Mouse (Mus musculus): Measurements from ENCODE around the gene Xpo6. TPM values are rescaled to one million over a fixed set of nuclear protein-coding genes. Genes with fewer than 3 reads are reported as not detected.

Xpo6 gene
- polyA plus RNA-seq, 3 experiments from 2014 or later = 66.7 to 148 (median 128) TPM

GRCm38 (mm10) chr7:126075058-126075457 is 125.2 kb downstream of the Xpo6 start:
- no peak for ATAC-seq

GRCm38 (mm10) chr7:126070321-126070720 is 130.0 kb downstream of the Xpo6 start:
- no peak for ATAC-seq

- no peak for ATAC-seq
Observed at GRCm38 (mm10) chr7:126066777-126067176, 133.5 kb downstream of the Xpo6 start.

- ATAC-seq = no peak
Observed at GRCm38 (mm10) chr7:126065243-126065876, 134.9 kb downstream of the Xpo6 start.

- no peak for ATAC-seq
Observed at GRCm38 (mm10) chr7:126062228-126062627, 138.1 kb downstream of the Xpo6 start.

GRCm38 (mm10) chr7:126058918-126059317 is 141.4 kb downstream of the Xpo6 start:
- no peak for ATAC-seq

GRCm38 (mm10) chr7:126057332-126057914 is 142.9 kb downstream of the Xpo6 start:
- ATAC-seq = no peak

- ATAC-seq = no peak
Observed at GRCm38 (mm10) chr7:126054574-126054973, 145.7 kb downstream of the Xpo6 start.

GRCm38 (mm10) chr7:126053618-126054017 is 146.7 kb downstream of the Xpo6 start:
- no peak for ATAC-seq

- no peak for ATAC-seq
Observed at GRCm38 (mm10) chr7:126051910-126052309, 148.4 kb downstream of the Xpo6 start.

Other genes with a start within 250 kb of the Xpo6 start
- not detected for gene Gsg1l, start 118.1 kb downstream of the Xpo6 start, polyA plus RNA-seq (2017; shearing (Covaris generic))
- gene Sbk1, start 72.1 kb upstream of the Xpo6 start, polyA plus RNA-seq (2017; shearing (Covaris generic)) = 1 to 10 TPM; 2.1 to 4.2 (median 2.6) TPM
- 1,000 to 10,000 TPM in 1 of 3 experiments, 100 to 1,000 TPM in 2; 875 to 1,118 (median 889) TPM for gene Lat, start 169.1 kb upstream of the Xpo6 start, polyA plus RNA-seq (2017; shearing (Covaris generic))
- gene Spns1, start 176.9 kb upstream of the Xpo6 start, polyA plus RNA-seq (2017; shearing (Covaris generic)) = 10 to 100 TPM; 31.3 to 43.0 (median 38.4) TPM
- 1 to 10 TPM; 2.7 to 3.8 (median 3.3) TPM for gene Nfatc2ip, start 196.2 kb upstream of the Xpo6 start, polyA plus RNA-seq (2017; shearing (Covaris generic))
- gene Cd19, start 214.4 kb upstream of the Xpo6 start, polyA plus RNA-seq (2017; shearing (Covaris generic)) = 1 to 10 TPM in 2 of 3 experiments, under 1 TPM in 1; 0.87 to 6.5 (median 6.0) TPM
- gene Rabep2, start 228.3 kb upstream of the Xpo6 start, polyA plus RNA-seq (2017; shearing (Covaris generic)) = 10 to 100 TPM; 37.8 to 39.6 (median 38.1) TPM

Data from inflammation-experienced regulatory T-cells, adult 6 months (primary cell).